In the genomic region with DNA sequence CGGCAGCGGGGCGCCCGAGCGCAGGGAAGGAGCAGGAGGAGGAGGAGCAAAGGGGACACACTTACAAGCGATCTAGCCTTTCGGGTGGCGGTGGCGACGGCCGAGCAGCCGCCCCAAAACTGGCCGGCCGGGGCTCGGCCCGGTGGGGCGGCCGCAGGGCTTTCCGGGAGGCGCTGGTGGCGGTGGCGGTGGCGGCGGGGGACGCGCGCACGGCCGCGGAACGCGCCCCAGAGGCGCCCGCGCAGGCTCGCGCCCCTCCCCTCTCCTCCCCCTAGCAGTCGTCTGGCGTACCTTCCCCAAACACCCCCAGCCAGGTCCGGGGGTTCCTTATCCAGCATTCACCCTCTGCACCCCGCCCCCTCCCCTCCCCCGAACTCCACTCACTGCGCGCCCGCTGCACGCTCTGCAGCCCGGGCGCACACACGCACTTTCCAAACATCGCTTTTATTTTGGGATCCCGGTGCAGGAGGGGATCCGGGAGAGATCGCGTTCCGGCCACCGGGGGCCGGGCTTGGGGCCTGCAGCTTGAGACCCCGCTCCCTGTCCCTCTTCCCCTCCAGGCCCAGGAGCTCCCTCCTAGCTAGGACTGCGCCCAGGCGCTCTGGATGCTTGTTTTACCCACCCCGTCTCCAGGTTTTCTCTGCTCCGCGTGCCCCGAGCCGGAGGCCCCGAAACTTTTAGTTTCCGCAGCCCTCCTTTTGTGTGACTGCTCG, we compare ENCODE assay signal across 7 mouse cellular contexts. TPM values are rescaled to one million over a fixed set of nuclear protein-coding genes. Genes with fewer than 3 reads are reported as not detected.
DNase-seq lines count a peak whose midpoint lies in the region; ATAC-seq lines count a peak whose summit lies in the region.

No protein-coding gene starts in this region.

- intact Hi-C loops in left cerebral cortex, postnatal 25 days (cut with DNase I), result loop anchor here (1.0 to 10.0 kb wide), 5 partner anchors 68 to 1995 kb away; no protein-coding TSS in a partner anchor

- H3K4me1 ChIP-seq in hindbrain, embryonic 13.5 days (replicated peaks), result peaks cover 16% of the 10 kb centered on the region
- peaks cover 19% of the 10 kb centered on the region for H3K4me1 ChIP-seq in midbrain, embryonic 11.5 days (ENCODE audit: control insufficient read depth, insufficient read depth, low read length)

- H3K4me3 ChIP-seq in hindbrain, embryonic 13.5 days, result peak overlapping the region; percentile 97
- peak overlapping the region; percentile 98 for H3K4me3 ChIP-seq in midbrain, embryonic 11.5 days (ENCODE audit: low read depth, low read length)

- no peaks in the 10 kb centered on the region for H3K27me3 ChIP-seq in hindbrain, embryonic 13.5 days
- no peaks in the 10 kb centered on the region for H3K27me3 ChIP-seq in midbrain, embryonic 11.5 days (ENCODE audit: control insufficient read depth, insufficient read depth, low read length)

- peak overlapping the region; percentile 99 for H3K27ac ChIP-seq in hindbrain, embryonic 13.5 days
- peak overlapping the region; percentile 99 for H3K27ac ChIP-seq in midbrain, embryonic 11.5 days (ENCODE audit: low read depth, low read length)

- WGBS in hindbrain, embryonic 13.5 days, result 0% methylated on average over 65 of the region's 68 CpGs
- under 1% methylated on average over 49 of the region's 68 CpGs for WGBS in midbrain, embryonic 11.5 days

- DNase-seq in adipocyte (ENCODE audit: low spot score), result peak; percentile 10
- peak; percentile 48 to 62 for DNase-seq in cerebellum, postnatal 14 days
- peak; percentile 32 for DNase-seq in gastrocnemius, adult 18-20 months (ENCODE audit: low spot score)
- peak; percentile 56 to 75 for DNase-seq in left cerebral cortex, postnatal 25 days (ENCODE audit: low spot score in 2 of 2)
- DNase-seq in midbrain, embryonic 11.5 days (ENCODE audit: low spot score, missing footprints), result peak; percentile 97
- peak; percentile 17 to 73 for DNase-seq in spleen, postnatal 4 days (ENCODE audit: low spot score in 2 of 2)

- no peaks in the 10 kb centered on the region for H3K9me3 ChIP-seq in hindbrain, embryonic 13.5 days
- H3K9me3 ChIP-seq in midbrain, embryonic 11.5 days (ENCODE audit: control insufficient read depth, low read length), result no peaks in the 10 kb centered on the region

- peak overlapping the region; percentile 81 for H3K4me2 ChIP-seq in hindbrain, embryonic 13.5 days
- peak overlapping the region; percentile 69 for H3K4me2 ChIP-seq in midbrain, embryonic 11.5 days

- H3K9ac ChIP-seq in hindbrain, embryonic 13.5 days, result peak overlapping the region; percentile 99
- peak overlapping the region; percentile 95 for H3K9ac ChIP-seq in midbrain, embryonic 11.5 days (ENCODE audit: low read length)

- ATAC-seq in hindbrain, embryonic 13.5 days (ENCODE audit: low FRiP score), result peak; percentile 70
- ATAC-seq in midbrain, embryonic 11.5 days (ENCODE audit: low FRiP score), result peak; percentile 71

- no peaks in the 10 kb centered on the region for H3K36me3 ChIP-seq in hindbrain, embryonic 13.5 days
- H3K36me3 ChIP-seq in midbrain, embryonic 11.5 days (ENCODE audit: control insufficient read depth, insufficient read depth, low read length), result no peaks in the 10 kb centered on the region

RNA-seq across cellular contexts. Expression of gene Adgrl2, which starts 0.4 kb away (rescaled TPM):
- total RNA-seq in gastrocnemius, adult 18-20 months (2021), result 10 to 100 TPM in 1 of 2 experiments, 1 to 10 TPM in 1; 7.9 to 10.2 TPM
- polyA plus RNA-seq in hindbrain, embryonic 13.5 days (2015; fragmentation: Nextera tagmentation; extraction: Ambion mirVana), result 109 and 116 TPM in 2 replicates
- total RNA-seq in left cerebral cortex, postnatal 25 days (2021), result 100 to 1,000 TPM; 129 to 135 TPM
- polyA plus RNA-seq in midbrain, embryonic 11.5 days (2014; fragmentation: Nextera tagmentation; extraction: Ambion mirVana), result 124 and 131 TPM in 2 replicates

Comparison
In these comparisons a context has a peak if more than half of its experiments do, and no peak if none do; other contexts are left out.
1. Peak in every context shown above with its lines: DNase-seq, ATAC-seq, H3K4me3 ChIP-seq and H3K27ac ChIP-seq.
2. DNase-seq: peak in every context shown above with its lines; median percentile 97 in midbrain, embryonic 11.5 days; 66 in left cerebral cortex, postnatal 25 days; 55 in cerebellum, postnatal 14 days; 45 in spleen, postnatal 4 days; 32 in gastrocnemius, adult 18-20 months; 10 in adipocyte.
3. RNA of gene Adgrl2, which starts 0.4 kb away (total RNA-seq): 129 to 135 TPM in left cerebral cortex, postnatal 25 days; 7.9 to 10.2 TPM in gastrocnemius, adult 18-20 months; every median in the first group is over 10 times any median in the second.